Mouse (Mus musculus): ENCODE results near the gene C1qtnf1.

C1qtnf1 gene

GRCm38 (mm10) chr11:118410479-118410878 lies 17.5 kb upstream of the C1qtnf1 start:
- DNase-seq (ENCODE audit: low spot score), result no peak

- DNase-seq (ENCODE audit: low spot score), result no peak
Measured at GRCm38 (mm10) chr11:118411271-118411670, 16.7 kb upstream of the C1qtnf1 start.

- DNase-seq (ENCODE audit: low spot score), result no peak
Measured at GRCm38 (mm10) chr11:118412601-118413000, 15.4 kb upstream of the C1qtnf1 start.

GRCm38 (mm10) chr11:118413055-118413454 lies 14.9 kb upstream of the C1qtnf1 start:
- DNase-seq (ENCODE audit: low spot score), result no peak

- DNase-seq (ENCODE audit: low spot score), result no peak
Measured at GRCm38 (mm10) chr11:118414270-118414669, 13.7 kb upstream of the C1qtnf1 start.

- no peak for DNase-seq (ENCODE audit: low spot score)
Measured at GRCm38 (mm10) chr11:118415630-118416029, 12.4 kb upstream of the C1qtnf1 start.

- no peak for DNase-seq (ENCODE audit: low spot score)
Measured at GRCm38 (mm10) chr11:118416046-118416445, 12.0 kb upstream of the C1qtnf1 start.

GRCm38 (mm10) chr11:118417496-118417895 lies 10.5 kb upstream of the C1qtnf1 start:
- DNase-seq (ENCODE audit: low spot score), result no peak

GRCm38 (mm10) chr11:118418442-118418833 lies 9.6 kb upstream of the C1qtnf1 start:
- no peak for DNase-seq (ENCODE audit: low spot score)

GRCm38 (mm10) chr11:118418834-118419504 lies 9.0 kb upstream of the C1qtnf1 start, which contains the start of gene Cant1:
Gene Cant1, minus strand, starts transcription at chr11:118419086.
- DNase-seq (ENCODE audit: low spot score), result peak; percentile 99

GRCm38 (mm10) chr11:118420261-118420660 lies 7.7 kb upstream of the C1qtnf1 start:
- no peak for DNase-seq (ENCODE audit: low spot score)

GRCm38 (mm10) chr11:118423266-118423971 lies 4.6 kb upstream of the C1qtnf1 start:
- peak; percentile 60 for DNase-seq (ENCODE audit: low spot score)

- no peak for DNase-seq (ENCODE audit: low spot score)
Measured at GRCm38 (mm10) chr11:118424621-118425335, 3.2 kb upstream of the C1qtnf1 start.

- no peak for DNase-seq (ENCODE audit: low spot score)
Measured at GRCm38 (mm10) chr11:118426765-118427164, 1.2 kb upstream of the C1qtnf1 start.

- DNase-seq (ENCODE audit: low spot score), result no peak
Measured at GRCm38 (mm10) chr11:118427266-118427779, 680 bp upstream of the C1qtnf1 start.

- DNase-seq (ENCODE audit: low spot score), result no peak
Measured at GRCm38 (mm10) chr11:118428460-118428868, 461 bp downstream of the C1qtnf1 start.

- no peak for DNase-seq (ENCODE audit: low spot score)
Measured at GRCm38 (mm10) chr11:118428944-118429709, 1.1 kb downstream of the C1qtnf1 start.

- no peak for DNase-seq (ENCODE audit: low spot score)
Measured at GRCm38 (mm10) chr11:118430291-118430885, 2.4 kb downstream of the C1qtnf1 start.

- no peak for DNase-seq (ENCODE audit: low spot score)
Measured at GRCm38 (mm10) chr11:118431100-118431948, 3.3 kb downstream of the C1qtnf1 start.

- DNase-seq (ENCODE audit: low spot score), result no peak
Measured at GRCm38 (mm10) chr11:118433398-118433868, 5.4 kb downstream of the C1qtnf1 start.
